Mouse (Mus musculus) forebrain, embryonic 11.5 days (tissue): ENCODE measurements around the gene Tmod2. TPM values are rescaled to one million over a fixed set of nuclear protein-coding genes. Genes with fewer than 3 reads are reported as not detected.
"Not testable (repeated sequence)": the region's sequence is repeated elsewhere in the genome, so short reads cannot be mapped to it uniquely, and the experiment has no call there.

Source experiments
- ATAC-seq: fragments of 200-750 bp; cut with Nextera tagmentation; replicated peaks from 2 replicates; pipeline ENCODE4 v1.8.0; 2017; ENCODE audit warnings: moderate TSS enrichment; ENCODE audit not compliant: low FRiP score
- DNase-seq: peaks from one replicate; pipeline ENCODE4 v3.0.0-alpha.2; 2017; ENCODE audit warnings: low spot score
- H3K27ac ChIP-seq: fragments of 300-500 bp; sonication (generic); 2 replicates; pipeline ENCODE4 v1.5.1; 2014; ENCODE audit warnings: low read depth, low read length
- H3K27me3 ChIP-seq: fragments of 300-500 bp; sonication (generic); 2 replicates; pipeline ENCODE4 v1.6.1; 2014; ENCODE audit warnings: mild to moderate bottlenecking, low read length, mixed read lengths; ENCODE audit not compliant: control insufficient read depth, insufficient read depth
- H3K36me3 ChIP-seq: fragments of 300-500 bp; sonication (generic); 2 replicates; pipeline ENCODE4 v1.6.1; 2014; ENCODE audit warnings: mild to moderate bottlenecking, low read length, moderate library complexity, mixed read lengths; ENCODE audit not compliant: control insufficient read depth, insufficient read depth
- H3K4me1 ChIP-seq: fragments of 300-500 bp; sonication (generic); replicated peaks from 2 replicates; pipeline ENCODE4 v1.6.1; 2014; ENCODE audit warnings: low read length, mixed read lengths; ENCODE audit not compliant: control insufficient read depth, insufficient read depth
- H3K4me2 ChIP-seq: fragments of 300-500 bp; sonication (generic); 2 replicates; pipeline ENCODE4 v1.6.1; 2014; ENCODE audit warnings: low read depth, mild to moderate bottlenecking, low read length, moderate library complexity, mixed read lengths; ENCODE audit not compliant: severe bottlenecking
- H3K4me3 ChIP-seq: fragments of 300-500 bp; sonication (generic); 2 replicates; pipeline ENCODE4 v1.5.1; 2014; ENCODE audit warnings: low read depth, low read length
- H3K9ac ChIP-seq: fragments of 300-500 bp; sonication (generic); 2 replicates; pipeline ENCODE4 v1.6.1; 2014; ENCODE audit warnings: low read length
- H3K9me3 ChIP-seq: fragments of 300-500 bp; sonication (generic); 2 replicates; pipeline ENCODE4 v1.6.1; 2016; ENCODE audit warnings: low read length, mixed read lengths; ENCODE audit not compliant: control insufficient read depth
- WGBS: fragments of 180-500 bp; shearing (Covaris S2); extraction: QIAGEN DNeasy Blood & Tissue Kit; methylation state at CpG from one replicate; pipeline ENCODE4 v1.1.7; 2014; 5-methylcytosine and 5-hydroxymethylcytosine counted together
- polyA plus RNA-seq: library from polyadenylated mRNA; unstranded; fragments of >200 nt; fragmentation: Nextera tagmentation; extraction: Ambion mirVana; gene quantifications from 2 replicates; pipeline ENCODE4 v1.2.1, GENCODE M21; 2014

Tmod2 gene
- polyA plus RNA-seq, 1 experiment from 2014 or later, result 61.9 TPM

DNA sequence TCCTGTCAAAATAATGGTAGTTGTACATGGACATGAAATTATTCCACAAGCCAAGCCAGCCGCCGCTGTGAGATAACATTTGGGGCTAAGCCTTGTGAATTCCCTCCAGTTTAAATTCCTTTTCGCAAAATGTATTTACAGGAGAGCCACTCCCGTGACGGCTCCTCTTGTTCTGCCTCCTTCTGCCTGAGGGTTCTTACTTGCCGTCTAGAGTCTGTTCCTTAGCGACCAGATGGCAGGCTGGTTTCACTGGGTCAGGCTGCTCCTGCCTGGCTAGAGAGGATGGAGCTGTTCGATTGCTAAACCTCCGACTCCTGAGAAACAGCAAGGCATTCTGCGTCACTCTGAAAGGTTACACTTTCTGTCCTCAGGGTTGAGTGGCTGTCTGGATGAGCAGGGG, 21.0 kb upstream of the Tmod2 start:
- WGBS, result 60% methylated on average over 10 of the region's 10 CpGs
- Histone ChIP-seq H3K27ac (no peak overlapping the region), H3K36me3 (no peaks in the 10 kb centered on the region)

DNA sequence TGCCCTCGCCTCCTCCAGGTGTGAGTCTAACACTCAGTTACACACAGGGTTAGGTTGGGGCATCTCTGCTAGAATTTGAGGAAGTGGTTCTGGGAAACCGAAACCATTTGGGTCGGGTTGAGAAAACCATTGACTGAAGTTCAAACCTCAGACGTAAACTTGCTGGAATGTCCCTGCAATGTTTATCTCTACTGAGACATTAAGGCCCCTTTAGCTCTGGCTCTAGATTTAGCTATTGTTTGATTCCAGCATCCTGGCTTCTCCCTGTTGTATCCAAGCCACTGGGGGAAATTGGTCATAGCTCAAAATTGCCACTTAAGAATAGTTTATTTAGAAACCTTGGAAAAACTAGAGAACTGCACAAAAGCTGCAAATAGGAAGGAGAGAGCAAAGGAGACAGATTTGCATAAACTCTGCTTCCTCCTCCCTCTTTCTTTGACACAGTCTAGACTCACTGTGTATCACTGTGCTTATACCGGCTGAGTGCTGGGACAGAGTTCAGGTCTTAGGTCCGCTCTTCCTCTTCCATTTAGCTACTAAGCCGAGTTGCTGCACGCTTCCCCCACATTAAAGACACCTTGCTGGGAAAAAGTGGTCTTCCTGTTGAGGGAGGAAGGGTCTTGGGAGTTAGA, 19.8 kb upstream of the Tmod2 start:
- no peak overlapping the region for H3K9ac ChIP-seq
- no peaks in the 10 kb centered on the region for H3K27me3 ChIP-seq
- no peaks in the 10 kb centered on the region for H3K9me3 ChIP-seq
- WGBS, result 85% methylated on average over 8 of the region's 8 CpGs
- no peak overlapping the region for H3K4me2 ChIP-seq
- ATAC-seq (no peak), DNase-seq (no peak)
- no peak overlapping the region for H3K27ac ChIP-seq
- H3K36me3 ChIP-seq, result no peaks in the 10 kb centered on the region
- no peaks in the 10 kb centered on the region; the same call in 1 of the 2 replicates for H3K4me1 ChIP-seq
- no peak overlapping the region for H3K4me3 ChIP-seq

More for the DNA sequence above, 21.0 kb upstream of the Tmod2 start:
- Histone ChIP-seq H3K4me2 (no peak overlapping the region), H3K4me1 (no peaks in the 10 kb centered on the region), H3K4me3 (no peak overlapping the region), H3K9ac (no peak overlapping the region), H3K9me3 (no peaks in the 10 kb centered on the region), H3K27me3 (no peaks in the 10 kb centered on the region)
- DNase-seq, result no peak
- ATAC-seq, result no peak

DNA sequence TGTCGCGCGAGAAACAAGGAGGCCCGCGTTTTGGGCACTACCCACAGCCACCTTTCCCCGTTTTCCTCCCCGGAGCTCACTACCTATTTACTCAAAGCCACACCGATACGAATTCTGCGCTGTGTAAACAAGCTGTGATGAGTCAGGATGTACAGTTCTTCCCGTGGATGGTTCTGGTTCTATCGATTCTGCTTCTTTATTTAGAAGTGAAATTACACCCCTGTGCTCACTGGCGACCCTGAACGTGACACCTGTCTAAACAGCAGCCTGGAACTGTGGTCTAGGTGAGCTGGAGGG, 15.1 kb upstream of the Tmod2 start:
- no peaks in the 10 kb centered on the region for H3K36me3 ChIP-seq
- no peaks in the 10 kb centered on the region for H3K27me3 ChIP-seq
- no peak for ATAC-seq
- H3K27ac ChIP-seq, result peak overlapping the region; percentile 59; the same call in 1 of the 2 replicates
- H3K4me1 ChIP-seq, result no peaks in the 10 kb centered on the region; the same call in 1 of the 2 replicates
- WGBS, result 1% methylated on average over 14 of the region's 14 CpGs
- H3K4me2 ChIP-seq, result peak overlapping the region; percentile 81
- peak overlapping the region; percentile 86 for H3K9ac ChIP-seq
- H3K9me3 ChIP-seq, result no peaks in the 10 kb centered on the region
- DNase-seq, result no peak
- peak overlapping the region; percentile 77 for H3K4me3 ChIP-seq

DNA sequence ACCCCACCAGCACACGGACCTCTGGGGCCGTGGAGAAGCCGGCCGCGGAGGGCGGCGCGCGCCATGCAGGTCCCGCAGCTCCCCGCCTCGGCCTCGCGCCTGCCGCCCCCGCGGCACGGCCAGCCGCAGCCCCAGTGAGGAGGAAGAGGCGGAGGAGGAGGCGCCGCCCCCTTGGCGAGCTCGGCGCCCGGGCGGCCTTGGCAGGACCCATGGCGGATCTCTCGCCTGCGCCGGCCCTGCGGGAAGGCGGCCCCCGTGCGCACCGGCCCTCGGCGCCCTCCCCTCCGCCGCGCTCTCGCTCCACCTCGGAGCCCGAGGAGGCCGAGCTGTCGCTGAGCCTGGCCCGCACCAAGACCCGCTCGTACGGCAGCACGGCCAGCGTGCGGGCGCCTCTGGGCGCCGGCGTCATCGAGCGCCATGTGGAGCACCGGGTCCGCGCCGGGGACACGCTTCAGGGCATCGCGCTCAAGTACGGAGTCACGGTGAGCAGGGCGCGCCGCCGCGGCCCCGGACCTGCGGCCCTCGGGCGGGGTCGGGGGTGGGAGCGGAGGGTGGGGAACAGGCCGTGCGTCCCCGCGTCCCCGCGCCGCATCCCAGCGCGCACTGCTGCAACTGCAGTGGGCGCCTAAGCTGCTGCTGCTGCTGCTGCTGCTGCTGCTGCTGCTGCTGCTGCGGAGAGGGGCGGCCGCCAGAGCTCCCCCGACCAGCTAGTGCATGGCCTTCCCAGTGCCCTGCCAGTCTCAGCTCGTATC, 14.6 kb upstream of the Tmod2 start, which contains the start of gene Lysmd2:
TSS of gene Lysmd2 (plus strand) at position 186 of the 752 bp plus-strand sequence.
- H3K27ac ChIP-seq, result peak within 1 kb of the TSS; percentile 59
- H3K4me2 ChIP-seq, result peak within 1 kb of the TSS; percentile 81
- ATAC-seq (peak; percentile 90), DNase-seq (peak; percentile 86)
- WGBS, result 0% methylated on average over 87 of the region's 94 CpGs
- H3K9me3 ChIP-seq, result no peaks in the 10 kb centered on the region
- H3K9ac ChIP-seq, result peak within 1 kb of the TSS; percentile 86
- H3K4me1 ChIP-seq, result no peaks in the 10 kb centered on the region; the same call in 1 of the 2 replicates
- H3K36me3 ChIP-seq, result no peaks in the 10 kb centered on the region
- no peaks in the 10 kb centered on the region for H3K27me3 ChIP-seq
- H3K4me3 ChIP-seq, result peak within 1 kb of the TSS; percentile 77

DNA sequence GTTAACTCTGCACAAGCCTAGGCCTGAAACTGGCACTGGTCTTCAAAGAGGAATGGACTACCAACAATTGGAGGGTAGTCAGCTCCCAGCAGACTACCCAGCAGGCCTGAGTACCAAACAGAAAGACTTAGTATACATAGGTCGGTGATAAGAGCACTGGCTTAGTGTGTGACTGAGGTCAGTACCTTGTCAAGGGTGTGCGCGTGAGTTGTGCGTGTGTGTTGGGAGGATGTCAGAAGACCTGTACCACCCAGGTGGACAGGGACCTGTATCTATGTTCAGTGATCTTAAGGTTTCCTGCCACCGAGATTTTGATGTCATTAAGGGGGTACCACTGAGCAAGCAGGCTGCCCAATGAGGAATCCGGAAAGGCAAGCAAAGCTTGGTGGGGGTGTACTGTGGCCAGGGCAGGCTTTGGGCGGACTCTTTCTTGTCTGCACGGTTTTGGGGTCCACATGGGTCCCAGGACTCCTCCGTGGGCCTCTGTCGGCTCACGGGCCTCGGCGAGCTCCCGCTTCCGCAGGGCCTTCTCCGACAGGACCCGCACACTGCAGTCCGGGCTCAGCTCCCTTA, 13.9 kb upstream of the Tmod2 start:
- H3K27me3 ChIP-seq, result no peaks in the 10 kb centered on the region
- H3K4me1 ChIP-seq, result no peaks in the 10 kb centered on the region; the same call in 1 of the 2 replicates
- peak overlapping the region; percentile 77 for H3K4me3 ChIP-seq
- no peaks in the 10 kb centered on the region for H3K9me3 ChIP-seq
- H3K4me2 ChIP-seq, result peak overlapping the region; percentile 81
- H3K9ac ChIP-seq, result peak overlapping the region; percentile 86
- no peaks in the 10 kb centered on the region for H3K36me3 ChIP-seq
- DNase-seq, result no peak
- ATAC-seq, result peak; percentile 6; the same call in 1 of the 2 replicates
- peak overlapping the region; percentile 59; the same call in 1 of the 2 replicates for H3K27ac ChIP-seq
- 13% methylated on average over 18 of the region's 18 CpGs for WGBS

DNA sequence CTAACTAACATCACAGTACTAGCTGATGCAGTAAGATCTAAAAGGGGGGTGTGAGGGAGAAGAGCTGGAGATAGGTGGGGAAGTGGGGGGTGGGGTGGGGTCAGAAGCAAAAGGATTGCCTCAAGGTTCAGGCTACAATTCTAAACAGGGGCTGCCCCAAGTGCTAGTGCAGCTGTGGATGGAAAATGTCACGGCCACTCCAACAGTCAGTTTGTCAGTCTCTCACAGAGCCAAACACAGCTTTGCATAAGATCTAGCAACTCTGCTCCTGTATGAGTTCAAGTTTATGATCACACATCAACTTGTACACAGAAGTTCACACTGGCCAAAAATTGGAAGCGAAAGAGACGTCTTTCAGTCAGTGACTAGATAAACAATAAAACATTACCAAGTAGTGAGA, 10.3 kb upstream of the Tmod2 start:
- Histone ChIP-seq H3K4me1 (no peaks in the 10 kb centered on the region; the same call in 1 of the 2 replicates), H3K27me3 (no peaks in the 10 kb centered on the region; the same call in 1 of the 2 replicates), H3K27ac (no peak overlapping the region), H3K9me3 (no peaks in the 10 kb centered on the region), H3K4me3 (no peak overlapping the region), H3K9ac (no peak overlapping the region), H3K36me3 (no peaks in the 10 kb centered on the region), H3K4me2 (no peak overlapping the region)
- DNase-seq, result no peak
- 85% methylated on average over 3 of the region's 3 CpGs for WGBS
- no peak for ATAC-seq

DNA sequence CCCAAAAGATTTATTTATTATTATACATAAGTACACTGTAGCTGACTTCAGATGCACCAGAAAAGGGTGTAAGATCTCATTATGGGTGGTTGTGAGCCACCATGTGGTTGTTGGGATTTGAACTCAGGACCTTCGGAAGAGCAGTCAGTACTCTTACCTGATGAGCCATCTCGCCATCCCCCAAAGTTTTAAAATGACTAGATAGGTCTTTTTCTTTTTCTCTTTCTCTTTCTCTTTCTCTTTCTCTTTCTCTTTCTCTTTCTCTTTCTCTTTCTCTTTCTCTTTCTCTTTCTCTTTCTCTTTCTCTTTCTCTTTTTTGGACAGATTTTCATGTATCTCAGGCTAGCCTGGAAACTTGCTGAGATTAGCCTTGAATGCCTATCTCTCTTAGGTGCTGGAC, 8.6 kb upstream of the Tmod2 start:
- WGBS, result 88% methylated on average over 2 of the region's 2 CpGs
- not testable (repeated sequence) for DNase-seq, H3K4me2 ChIP-seq, H3K9ac ChIP-seq, H3K27me3 ChIP-seq, H3K4me3 ChIP-seq, H3K4me1 ChIP-seq, H3K27ac ChIP-seq, ATAC-seq, H3K9me3 ChIP-seq, H3K36me3 ChIP-seq

DNA sequence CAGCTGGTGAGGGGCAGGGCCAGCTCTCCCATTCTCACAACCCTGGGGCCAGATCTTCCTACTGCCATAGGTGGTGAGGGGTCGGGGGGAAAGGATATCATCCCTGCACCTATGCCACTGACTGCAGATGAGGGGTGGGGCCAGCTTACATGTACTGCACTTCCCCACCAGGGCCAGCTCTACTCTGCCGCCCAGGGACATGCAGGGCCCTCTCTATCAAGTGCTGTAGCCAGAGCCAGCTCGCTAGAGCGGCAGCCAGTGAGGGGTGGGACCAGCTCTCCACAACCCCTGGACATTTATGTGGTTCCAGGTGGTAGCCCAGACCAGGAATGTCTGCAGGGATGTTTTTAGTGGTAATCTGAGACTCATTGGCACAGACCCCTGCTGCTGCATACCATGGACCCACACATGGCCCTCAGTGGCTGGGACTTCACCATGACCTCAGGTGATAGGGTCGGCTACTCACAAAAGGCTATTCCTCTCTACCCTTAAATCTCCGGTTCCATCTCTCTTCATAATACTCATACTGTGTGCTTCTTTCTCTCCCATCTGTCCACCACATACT, 7.8 kb upstream of the Tmod2 start:
- no peaks in the 10 kb centered on the region for H3K36me3 ChIP-seq
- H3K27me3 ChIP-seq, result no peaks in the 10 kb centered on the region; the same call in 1 of the 2 replicates
- H3K9me3 ChIP-seq, result no peaks in the 10 kb centered on the region
- H3K4me1 ChIP-seq, result no peaks in the 10 kb centered on the region
- DNase-seq (no peak), ATAC-seq (no peak)
- no peak overlapping the region for H3K4me2 ChIP-seq
- H3K27ac ChIP-seq, result no peak overlapping the region
- no peak overlapping the region for H3K9ac ChIP-seq
- WGBS, result 83% methylated on average over 6 of the region's 6 CpGs
- H3K4me3 ChIP-seq, result no peak overlapping the region
